Mouse (Mus musculus) liver, embryonic 11.5 days (tissue): ENCODE data around the gene Il13ra1. TPM values are rescaled to one million over a fixed set of nuclear protein-coding genes. Genes with fewer than 3 reads are reported as not detected.

Source experiments
- ATAC-seq: fragments of 200-750 bp; cut with Nextera tagmentation; replicated peaks from 2 replicates; pipeline ENCODE4 v1.8.0; 2017; ENCODE audit warnings: moderate number of reproducible peaks, mild to moderate bottlenecking, moderate TSS enrichment, moderate library complexity; ENCODE audit not compliant: low FRiP score
- DNase-seq: peaks from one replicate; pipeline ENCODE4 v3.0.0-alpha.2; 2017; ENCODE audit warnings: low spot score
- H3K27ac ChIP-seq: fragments of 300-500 bp; sonication (generic); 2 replicates; pipeline ENCODE4 v1.5.1; 2014; ENCODE audit warnings: mild to moderate bottlenecking, low read depth, low read length, control low read depth
- H3K27me3 ChIP-seq: fragments of 300-500 bp; sonication (generic); replicated peaks from 2 replicates; pipeline ENCODE4 v1.6.1; 2014; ENCODE audit warnings: low read length, mixed read lengths; ENCODE audit not compliant: control insufficient read depth, insufficient read depth
- H3K36me3 ChIP-seq: fragments of 300-500 bp; sonication (generic); 2 replicates; pipeline ENCODE4 v1.6.1; 2014; ENCODE audit warnings: mild to moderate bottlenecking, low read length, moderate library complexity, mixed read lengths; ENCODE audit not compliant: control insufficient read depth, insufficient read depth
- H3K4me1 ChIP-seq: fragments of 300-500 bp; sonication (generic); replicated peaks from 2 replicates; pipeline ENCODE4 v1.6.1; 2014; ENCODE audit warnings: low read length, mixed read lengths; ENCODE audit not compliant: control insufficient read depth, insufficient read depth
- H3K4me2 ChIP-seq: fragments of 300-500 bp; sonication (generic); 2 replicates; pipeline ENCODE4 v1.6.1; 2014; ENCODE audit warnings: mild to moderate bottlenecking, control low read depth, moderate library complexity
- H3K4me3 ChIP-seq: fragments of 300-500 bp; sonication (generic); 2 replicates; pipeline ENCODE4 v1.5.1; 2014; ENCODE audit warnings: low read depth, low read length, control low read depth
- H3K9ac ChIP-seq: fragments of 300-500 bp; sonication (generic); 2 replicates; pipeline ENCODE4 v1.6.1; 2014; ENCODE audit warnings: low read depth, low read length, control low read depth
- H3K9me3 ChIP-seq: fragments of 300-500 bp; sonication (generic); 2 replicates; pipeline ENCODE4 v1.6.1; 2016; ENCODE audit warnings: low read length, inconsistent platforms, mixed read lengths; ENCODE audit not compliant: control insufficient read depth
- WGBS: fragments of 180-500 bp; shearing (Covaris S2); extraction: QIAGEN DNeasy Blood & Tissue Kit; methylation state at CpG from one replicate; pipeline ENCODE4 v1.1.7; 2014; 5-methylcytosine and 5-hydroxymethylcytosine counted together
- polyA plus RNA-seq: library from polyadenylated mRNA; unstranded; fragments of >200 nt; fragmentation: Nextera tagmentation; extraction: Ambion mirVana; gene quantifications from 2 replicates; pipeline ENCODE4 v1.2.1, GENCODE M21; 2014

The Il13ra1 gene
- polyA plus RNA-seq, 1 experiment from 2014 or later, result 5.6 TPM

- H3K9me3 ChIP-seq, result no peaks in the 10 kb centered on the region
- peaks cover 17% of the 10 kb centered on the region for H3K27me3 ChIP-seq
- no peak overlapping the region for H3K4me2 ChIP-seq
- H3K9ac ChIP-seq, result no peak overlapping the region
- H3K27ac ChIP-seq, result no peak overlapping the region
- 79% methylated on average over 4 of the region's 4 CpGs for WGBS
- DNase-seq (no peak), ATAC-seq (no peak)
- H3K4me1 ChIP-seq, result no peaks in the 10 kb centered on the region
- H3K36me3 ChIP-seq, result no peaks in the 10 kb centered on the region
- H3K4me3 ChIP-seq, result no peak overlapping the region
Observed at GRCm38 (mm10) chrX:36115171-36115570, 3.3 kb downstream of the Il13ra1 start.

GRCm38 (mm10) chrX:36129037-36129770, 17.3 kb downstream of the Il13ra1 start:
- Histone ChIP-seq H3K4me1 (no peaks in the 10 kb centered on the region), H3K27ac (no peak overlapping the region), H3K9me3 (no peaks in the 10 kb centered on the region), H3K4me2 (no peak overlapping the region), H3K27me3 (no peaks in the 10 kb centered on the region), H3K9ac (no peak overlapping the region), H3K36me3 (no peaks in the 10 kb centered on the region), H3K4me3 (no peak overlapping the region)
- no peak for DNase-seq
- no peak for ATAC-seq
- WGBS, result 57% methylated on average over 10 of the region's 11 CpGs

GRCm38 (mm10) chrX:36129771-36130108, 17.8 kb downstream of the Il13ra1 start:
- H3K9ac ChIP-seq, result no peak overlapping the region
- DNase-seq, result no peak
- no peaks in the 10 kb centered on the region for H3K27me3 ChIP-seq
- no peaks in the 10 kb centered on the region for H3K36me3 ChIP-seq
- no peaks in the 10 kb centered on the region for H3K9me3 ChIP-seq
- WGBS, result 29% methylated on average over 1 of the region's 1 CpGs
- H3K4me2 ChIP-seq, result no peak overlapping the region
- ATAC-seq, result no peak
- no peaks in the 10 kb centered on the region for H3K4me1 ChIP-seq
- no peak overlapping the region for H3K4me3 ChIP-seq
- H3K27ac ChIP-seq, result no peak overlapping the region

GRCm38 (mm10) chrX:36136346-36136745, 24.4 kb downstream of the Il13ra1 start:
- no peak overlapping the region for H3K27ac ChIP-seq
- no peaks in the 10 kb centered on the region for H3K9me3 ChIP-seq
- H3K4me3 ChIP-seq, result no peak overlapping the region
- no peak overlapping the region for H3K4me2 ChIP-seq
- H3K36me3 ChIP-seq, result no peaks in the 10 kb centered on the region
- WGBS, result 66% methylated on average over 1 of the region's 1 CpGs
- no peaks in the 10 kb centered on the region for H3K4me1 ChIP-seq
- H3K27me3 ChIP-seq, result no peaks in the 10 kb centered on the region
- DNase-seq (no peak), ATAC-seq (no peak)
- no peak overlapping the region for H3K9ac ChIP-seq

- Histone ChIP-seq H3K9ac (no peak overlapping the region), H3K4me1 (no peaks in the 10 kb centered on the region), H3K27ac (no peak overlapping the region), H3K27me3 (no peaks in the 10 kb centered on the region), H3K9me3 (no peaks in the 10 kb centered on the region), H3K36me3 (no peaks in the 10 kb centered on the region), H3K4me3 (no peak overlapping the region), H3K4me2 (no peak overlapping the region)
- no peak for ATAC-seq
- 59% methylated on average over 6 of the region's 6 CpGs for WGBS
- DNase-seq, result no peak
Observed at GRCm38 (mm10) chrX:36141994-36142639, 30.2 kb downstream of the Il13ra1 start.

- DNase-seq (no peak), ATAC-seq (no peak)
- H3K4me1 ChIP-seq, result no peaks in the 10 kb centered on the region
- no peak overlapping the region for H3K4me3 ChIP-seq
- H3K9ac ChIP-seq, result no peak overlapping the region
- no peaks in the 10 kb centered on the region for H3K36me3 ChIP-seq
- no peak overlapping the region for H3K4me2 ChIP-seq
- H3K9me3 ChIP-seq, result no peaks in the 10 kb centered on the region
- no peak overlapping the region for H3K27ac ChIP-seq
- no peaks in the 10 kb centered on the region for H3K27me3 ChIP-seq
- 67% methylated on average over 4 of the region's 4 CpGs for WGBS
Observed at GRCm38 (mm10) chrX:36146746-36147145, 34.8 kb downstream of the Il13ra1 start.

GRCm38 (mm10) chrX:36150100-36150499, 38.2 kb downstream of the Il13ra1 start:
- no peak overlapping the region for H3K27ac ChIP-seq
- no peaks in the 10 kb centered on the region for H3K9me3 ChIP-seq
- H3K4me3 ChIP-seq, result no peak overlapping the region
- H3K4me1 ChIP-seq, result no peaks in the 10 kb centered on the region
- H3K9ac ChIP-seq, result no peak overlapping the region
- ATAC-seq, result no peak
- H3K4me2 ChIP-seq, result no peak overlapping the region
- H3K27me3 ChIP-seq, result no peaks in the 10 kb centered on the region
- H3K36me3 ChIP-seq, result no peaks in the 10 kb centered on the region
- no peak for DNase-seq

GRCm38 (mm10) chrX:36156677-36157076, 44.8 kb downstream of the Il13ra1 start:
- H3K4me2 ChIP-seq, result no peak overlapping the region
- no peak overlapping the region for H3K9ac ChIP-seq
- ATAC-seq (no peak), DNase-seq (no peak)
- H3K4me3 ChIP-seq, result no peak overlapping the region
- H3K4me1 ChIP-seq, result no peaks in the 10 kb centered on the region
- no peak overlapping the region for H3K27ac ChIP-seq
- no peaks in the 10 kb centered on the region for H3K9me3 ChIP-seq
- no peaks in the 10 kb centered on the region for H3K36me3 ChIP-seq
- no peaks in the 10 kb centered on the region for H3K27me3 ChIP-seq
- WGBS, result 65% methylated on average over 2 of the region's 2 CpGs

- Histone ChIP-seq H3K36me3 (no peaks in the 10 kb centered on the region), H3K27me3 (no peaks in the 10 kb centered on the region), H3K27ac (no peak overlapping the region), H3K9ac (no peak overlapping the region), H3K4me1 (no peaks in the 10 kb centered on the region), H3K4me2 (no peak overlapping the region), H3K4me3 (no peak overlapping the region), H3K9me3 (no peaks in the 10 kb centered on the region)
- DNase-seq, result no peak
- WGBS, result 30% methylated on average over 4 of the region's 4 CpGs
- no peak for ATAC-seq
Observed at GRCm38 (mm10) chrX:36161567-36161966, 49.7 kb downstream of the Il13ra1 start.
